Mouse (Mus musculus) large intestine, adult 2 months (tissue): ENCODE measurements around the gene Fgfr2. TPM values are rescaled to one million over a fixed set of nuclear protein-coding genes. Genes with fewer than 3 reads are reported as not detected.
"Not testable (repeated sequence)": the region's sequence is repeated elsewhere in the genome, so short reads cannot be mapped to it uniquely, and the experiment has no call there.

Experiments used
- DNase-seq: peaks from one replicate; pipeline ENCODE4 v3.0.0-alpha.2; 2012; ENCODE audit warnings: low read depth, low spot score
- WGBS: fragments of 180-500 bp; shearing (Covaris S2); methylation state at CpG from one replicate; pipeline ENCODE4 v1.1.7; 2018; 5-methylcytosine and 5-hydroxymethylcytosine counted together
- polyA plus RNA-seq: library from polyadenylated mRNA; depleted of rRNA; stranded (reverse); fragments of >200 nt; gene quantifications from 2 replicates; pipeline ENCODE4 v1.2.3, GENCODE M21; 2012; rRNA removed

Fgfr2 gene
- polyA plus RNA-seq, 1 experiment = 35.0 TPM

DNA sequence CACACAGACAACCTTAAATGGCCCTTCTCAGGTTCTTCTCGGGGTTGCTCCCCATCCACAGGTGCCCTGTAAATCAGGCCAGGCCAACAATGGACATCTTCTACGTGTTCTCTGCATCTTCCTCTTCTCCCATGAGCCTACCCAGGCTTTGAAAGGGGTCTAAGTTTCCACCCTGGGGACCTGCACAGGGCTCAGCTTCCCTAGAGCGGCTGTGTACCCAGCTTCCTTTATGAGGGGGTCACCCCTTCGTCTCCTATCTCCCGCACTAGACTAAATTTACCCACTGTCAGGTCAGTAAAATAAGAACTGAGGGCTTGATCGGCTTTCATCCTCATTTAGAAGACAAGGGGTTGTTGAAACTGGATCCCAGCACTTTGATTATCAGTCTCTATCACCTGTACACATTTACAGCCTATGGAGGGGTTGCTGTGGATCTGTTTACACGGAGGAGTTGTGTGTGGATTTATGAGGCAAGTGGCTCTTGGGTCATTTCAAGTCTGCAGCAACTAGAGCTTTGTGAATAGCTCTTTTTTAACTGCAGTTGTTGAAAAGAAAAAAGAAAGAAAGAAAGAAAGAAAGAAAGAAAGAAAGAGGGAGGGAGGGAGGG lies 2969.7 kb downstream of the Fgfr2 start:
- WGBS = 78% methylated on average over 7 of the region's 7 CpGs
- DNase-seq = no peak

DNA sequence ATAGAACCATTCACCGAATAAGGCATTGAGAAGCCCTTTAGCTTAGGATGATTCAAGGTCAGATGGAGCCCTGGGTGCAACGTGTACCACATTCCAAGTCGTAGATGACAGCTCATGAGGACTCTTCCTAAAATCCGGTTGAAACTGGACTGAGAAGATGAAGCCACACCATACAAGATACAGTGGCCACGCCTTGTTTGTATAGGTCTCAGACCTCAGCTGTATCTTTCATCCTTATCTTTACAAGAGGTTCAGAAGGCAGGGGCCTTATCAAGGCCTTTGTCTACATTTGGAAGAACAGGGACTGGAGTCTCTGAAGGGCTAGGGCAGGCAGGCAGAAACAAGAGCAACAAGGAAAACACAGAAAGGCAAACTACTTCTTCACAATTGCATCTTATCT lies 2974.2 kb downstream of the Fgfr2 start:
- 40% methylated on average over 5 of the region's 5 CpGs for WGBS
- DNase-seq = peak; percentile 27

DNA sequence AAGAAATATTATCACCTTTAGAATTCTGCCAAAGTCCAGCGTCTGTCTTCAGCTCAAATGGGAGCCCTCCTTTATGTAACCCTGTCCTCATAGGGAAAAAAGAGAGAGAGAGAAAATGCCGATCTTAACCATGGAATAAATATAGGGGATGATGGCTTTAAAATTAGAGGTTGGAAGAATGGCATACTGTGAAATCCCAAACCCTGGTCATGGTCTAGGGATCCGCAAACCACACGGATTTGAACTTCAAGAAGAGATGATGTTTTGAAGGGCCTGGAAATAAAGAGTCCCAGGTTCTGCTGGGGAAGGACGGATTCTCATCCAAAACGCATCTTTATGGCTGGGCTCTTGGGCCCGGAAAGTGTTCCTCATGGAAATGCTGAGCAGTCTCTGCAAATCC lies 2975.9 kb downstream of the Fgfr2 start:
- WGBS = 85% methylated on average over 7 of the region's 7 CpGs

DNA sequence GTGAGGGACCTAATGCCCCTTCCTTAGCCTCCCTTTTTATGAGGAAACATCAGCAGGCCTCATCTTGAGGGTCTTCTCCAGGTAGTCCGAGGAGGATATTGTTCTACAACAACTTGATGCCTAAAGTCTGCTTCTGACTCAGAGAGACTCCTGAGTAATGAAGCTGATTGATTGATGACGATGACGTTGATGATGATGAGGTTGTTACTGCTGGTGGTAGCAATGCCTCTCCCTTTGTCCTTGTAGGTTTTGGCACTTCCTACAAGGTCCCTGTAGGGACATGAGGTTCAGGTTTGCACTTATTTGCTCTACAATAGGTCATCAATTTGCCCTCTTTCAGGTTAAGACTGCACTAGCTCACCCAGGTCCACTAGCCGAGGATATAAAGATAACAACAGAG lies 2977.9 kb downstream of the Fgfr2 start:
- 86% methylated on average over 4 of the region's 4 CpGs for WGBS
- DNase-seq = no peak

More for the DNA sequence above, 2975.9 kb downstream of the Fgfr2 start:
- no peak for DNase-seq

DNA sequence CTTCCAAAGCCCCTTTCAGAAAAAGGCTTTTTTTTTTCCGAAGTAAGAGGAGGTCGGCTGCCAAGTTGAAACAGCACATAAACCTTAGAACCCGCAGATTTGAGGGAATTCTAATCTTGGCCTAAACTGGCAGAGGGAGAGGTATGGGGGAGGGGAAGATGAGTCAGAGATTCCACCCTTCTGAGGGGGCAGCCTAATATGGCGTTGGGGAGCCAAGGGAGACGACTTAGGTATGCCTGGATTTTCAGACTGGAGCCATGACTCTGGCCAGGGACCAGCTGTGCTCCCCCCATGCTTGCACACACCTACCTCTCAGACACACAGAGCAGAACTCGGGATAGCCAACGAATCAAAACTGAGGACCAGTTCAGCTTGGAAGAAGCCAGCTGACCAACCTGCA lies 2979.8 kb downstream of the Fgfr2 start:
- 72% methylated on average over 7 of the region's 7 CpGs for WGBS
- DNase-seq = no peak

DNA sequence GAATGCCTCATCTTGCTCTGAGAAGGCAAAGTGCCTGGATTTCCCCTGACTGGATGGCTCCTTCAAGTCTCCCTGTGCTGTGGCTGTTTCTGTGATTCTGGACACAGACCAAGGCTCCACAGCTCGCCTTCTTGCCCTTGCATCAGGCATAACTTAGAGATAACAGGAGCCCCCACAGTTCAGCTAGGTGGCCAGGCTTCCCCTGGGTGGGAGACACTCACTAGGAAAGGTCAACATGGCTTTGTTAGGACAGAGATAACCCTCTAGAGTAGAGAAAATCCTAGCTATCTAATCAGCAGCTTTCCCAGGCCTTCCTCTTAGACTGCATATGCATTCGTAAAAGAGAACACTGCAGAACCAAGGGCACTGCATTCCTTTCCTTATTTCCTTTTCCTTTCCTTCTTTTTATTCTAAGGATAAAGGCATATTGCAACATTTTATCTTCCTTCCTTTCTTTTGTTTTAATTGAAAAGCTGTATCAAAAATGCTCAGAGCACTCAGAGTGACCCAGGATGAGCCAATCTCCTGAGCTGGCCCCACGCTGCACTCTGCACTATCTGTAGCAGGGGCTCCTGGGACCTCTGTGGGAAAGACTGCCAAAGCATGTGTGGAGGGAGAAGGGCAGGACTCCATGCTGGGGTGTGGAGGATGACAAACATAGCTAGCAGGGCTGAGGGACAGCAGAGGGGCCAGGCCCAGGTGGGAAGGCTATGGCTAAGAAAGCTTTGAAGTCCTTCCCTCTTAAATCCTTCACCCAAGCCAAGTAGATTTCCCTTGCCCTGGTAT lies 2981.9 kb downstream of the Fgfr2 start:
- WGBS = 77% methylated on average over 3 of the region's 3 CpGs
- DNase-seq = no peak

DNA sequence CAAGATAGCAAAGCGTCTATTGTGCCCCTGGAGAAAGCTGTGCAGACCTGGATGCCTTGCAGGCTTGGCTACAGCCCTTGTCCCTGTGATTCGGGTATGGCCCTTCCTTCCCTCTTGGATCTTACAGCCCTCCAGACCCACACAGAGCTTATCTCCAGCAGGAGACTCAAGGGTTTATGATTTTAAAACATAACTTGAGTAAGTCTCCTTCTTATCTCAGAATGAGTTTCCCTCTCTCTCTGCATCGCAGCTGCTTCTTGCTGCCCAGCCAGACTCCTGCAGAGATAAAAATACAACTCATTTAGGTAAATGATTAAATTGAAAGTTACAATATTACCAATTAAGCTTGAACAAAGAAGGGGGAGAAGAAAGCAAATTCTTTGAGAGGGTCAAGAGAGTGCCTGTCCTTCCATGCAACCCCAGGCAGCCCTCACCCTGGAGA lies 2988.2 kb downstream of the Fgfr2 start:
- WGBS = 33% methylated on average over 3 of the region's 3 CpGs
- no peak for DNase-seq

DNA sequence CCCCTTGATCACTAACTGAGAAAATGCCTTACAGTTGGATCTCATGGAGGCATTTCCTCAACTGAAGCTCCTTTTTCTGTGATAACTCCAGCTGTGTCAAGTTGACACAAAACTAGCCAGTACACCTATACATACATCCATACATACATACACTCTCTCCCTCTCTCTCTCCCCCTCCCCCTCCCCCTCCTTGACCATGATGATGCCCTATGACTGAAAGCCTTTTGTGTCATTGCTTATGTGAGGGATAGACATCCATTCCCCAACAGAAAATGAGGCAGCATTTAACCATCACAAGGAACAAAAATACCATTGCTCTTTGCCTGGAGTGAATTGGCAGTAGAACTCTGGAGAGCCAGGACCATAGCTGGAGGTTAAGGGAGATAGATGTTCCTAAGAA lies 2988.7 kb downstream of the Fgfr2 start:
- not testable (repeated sequence) for DNase-seq

DNA sequence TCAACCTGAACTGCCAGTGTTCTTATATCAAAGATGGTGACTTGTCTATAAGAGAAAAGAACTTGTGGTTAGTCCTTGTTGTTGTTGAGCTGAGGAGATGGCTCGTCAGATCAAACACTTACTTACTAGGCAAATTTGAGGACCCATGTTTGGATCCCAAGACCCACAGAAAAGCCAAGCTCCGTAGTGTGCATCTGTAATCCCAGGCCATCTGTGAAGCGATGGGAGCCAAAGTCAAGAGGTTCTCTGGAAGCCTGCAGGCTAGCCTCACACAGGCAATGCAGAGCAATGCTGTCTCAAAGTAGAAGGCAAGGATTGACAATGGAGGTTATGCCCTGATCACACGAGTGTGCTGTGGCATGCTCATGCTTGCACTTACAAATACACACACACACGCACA lies 2992.9 kb downstream of the Fgfr2 start:
- 87% methylated on average over 5 of the region's 5 CpGs for WGBS
- no peak for DNase-seq

DNA sequence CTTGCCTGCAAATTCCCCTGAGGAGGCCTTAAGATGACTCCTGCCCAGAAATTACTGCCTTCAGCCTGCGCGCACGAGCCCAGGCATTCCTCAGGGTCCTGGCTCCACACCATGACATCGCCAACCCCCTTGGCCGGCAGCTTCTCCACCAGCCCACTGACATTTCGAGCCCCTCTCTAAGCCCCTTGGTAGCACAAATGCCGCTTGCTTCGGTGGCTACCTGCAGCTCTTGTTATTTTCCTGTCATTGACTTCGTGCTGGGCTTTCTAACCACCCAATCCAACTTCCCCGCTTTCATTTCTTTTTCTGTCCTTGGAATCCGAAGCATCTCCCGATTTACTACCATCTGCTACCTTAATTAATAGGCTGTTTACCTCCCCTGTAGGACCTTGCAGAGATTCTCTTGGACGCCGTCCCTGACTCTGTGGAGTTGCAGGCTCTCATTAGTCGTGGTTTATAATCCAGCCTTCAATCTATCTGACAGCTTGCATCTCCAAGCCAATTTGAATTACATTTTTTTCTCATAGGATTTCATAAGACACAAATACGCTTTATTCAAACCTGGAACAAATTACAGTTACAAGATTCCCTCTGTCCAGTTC lies 2993.7 kb downstream of the Fgfr2 start:
- DNase-seq = no peak
- 67% methylated on average over 16 of the region's 16 CpGs for WGBS

DNA sequence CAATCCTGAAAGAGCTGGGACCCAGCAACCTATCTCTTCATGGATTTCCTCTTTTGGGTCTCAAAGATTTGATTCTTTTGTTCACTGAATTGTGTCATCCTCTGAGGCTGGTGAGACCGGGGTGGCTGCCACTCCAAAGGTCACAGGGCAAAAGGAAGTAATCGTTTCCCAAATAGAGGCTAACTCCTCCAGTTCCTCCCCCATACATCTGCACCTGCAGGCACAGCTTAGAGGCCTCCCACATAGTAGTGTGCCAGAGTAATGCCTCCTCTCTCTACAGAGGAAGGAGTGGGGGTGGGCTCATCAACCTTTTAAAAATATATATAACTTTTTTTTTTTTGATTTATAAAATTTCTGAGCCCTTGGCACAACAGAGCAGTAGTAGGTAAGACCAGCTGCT lies 3001.6 kb downstream of the Fgfr2 start:
- no peak for DNase-seq
- WGBS = 14% methylated on average over 2 of the region's 2 CpGs

DNA sequence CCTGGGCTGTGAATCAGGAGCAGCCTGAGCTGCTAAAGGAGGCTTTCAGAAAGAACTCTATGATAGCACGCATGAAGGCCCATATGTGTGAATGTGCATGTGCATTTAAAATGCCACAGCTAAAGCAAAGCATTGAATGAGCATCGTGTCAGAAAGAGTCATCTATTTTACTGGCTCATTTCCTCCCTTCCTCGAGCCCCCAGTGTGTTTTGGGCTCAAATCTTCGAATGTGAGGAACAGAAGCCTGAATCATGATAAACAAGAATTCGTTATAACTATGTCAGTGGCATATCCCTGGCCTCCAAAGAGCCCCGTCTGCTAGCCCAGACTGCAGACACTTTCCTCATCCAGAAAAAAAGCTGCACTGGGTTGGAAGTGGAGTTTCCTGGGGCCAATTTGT lies 3003.7 kb downstream of the Fgfr2 start:
- DNase-seq = no peak
- WGBS = 73% methylated on average over 6 of the region's 6 CpGs

DNA sequence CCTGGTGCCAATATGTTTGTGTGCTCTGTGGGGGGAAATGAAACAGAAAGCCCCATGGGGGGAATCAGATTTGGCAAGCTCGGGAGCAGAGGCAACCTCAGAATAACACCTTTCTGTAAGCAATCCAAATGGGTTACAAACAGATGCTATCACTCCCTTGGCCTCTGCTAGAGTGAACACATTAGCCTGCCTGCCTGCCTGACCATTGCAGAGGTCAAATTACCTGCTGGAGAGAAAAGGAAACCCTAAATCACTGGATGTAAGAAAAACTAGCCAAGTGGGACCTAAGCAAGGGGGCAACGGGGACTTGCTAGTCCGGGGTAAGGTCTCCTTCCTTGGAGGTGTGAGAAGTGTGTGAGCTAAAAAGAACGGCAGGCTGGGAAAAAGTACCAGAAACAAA lies 3004.4 kb downstream of the Fgfr2 start:
- DNase-seq = no peak
- WGBS = 65% methylated on average over 4 of the region's 4 CpGs

DNA sequence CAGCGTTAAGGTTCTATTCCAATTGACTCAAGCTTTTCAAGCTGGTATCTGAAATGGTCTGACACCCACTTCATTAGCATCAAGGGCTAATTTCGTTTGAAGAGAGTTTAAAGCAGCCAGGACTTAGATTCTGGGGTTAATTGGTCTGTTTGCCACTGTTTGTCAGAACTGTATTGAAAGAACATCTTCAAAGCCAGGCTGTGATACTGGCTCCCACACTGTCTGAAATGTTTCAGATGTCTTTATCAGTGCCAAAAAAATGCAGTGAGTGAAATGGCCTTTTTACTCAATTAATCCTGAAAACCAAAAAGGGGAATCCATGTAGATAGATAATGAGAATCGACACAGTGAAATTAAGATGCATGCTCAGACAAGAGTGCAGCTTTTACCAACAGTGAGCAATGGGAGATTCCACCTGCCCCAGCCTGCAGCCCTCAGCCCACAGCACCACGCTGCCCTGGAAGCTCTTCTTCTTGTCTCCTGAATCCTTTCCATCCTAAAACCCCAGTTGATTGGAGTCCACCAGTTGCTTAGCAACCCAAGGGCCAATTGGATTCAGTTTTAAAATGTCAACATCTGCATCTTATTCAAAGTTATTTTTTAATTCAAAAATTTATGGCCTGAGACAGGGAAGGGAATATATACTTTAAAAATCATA lies 3005.6 kb downstream of the Fgfr2 start:
- no peak for DNase-seq
- WGBS = 59% methylated on average over 4 of the region's 4 CpGs

DNA sequence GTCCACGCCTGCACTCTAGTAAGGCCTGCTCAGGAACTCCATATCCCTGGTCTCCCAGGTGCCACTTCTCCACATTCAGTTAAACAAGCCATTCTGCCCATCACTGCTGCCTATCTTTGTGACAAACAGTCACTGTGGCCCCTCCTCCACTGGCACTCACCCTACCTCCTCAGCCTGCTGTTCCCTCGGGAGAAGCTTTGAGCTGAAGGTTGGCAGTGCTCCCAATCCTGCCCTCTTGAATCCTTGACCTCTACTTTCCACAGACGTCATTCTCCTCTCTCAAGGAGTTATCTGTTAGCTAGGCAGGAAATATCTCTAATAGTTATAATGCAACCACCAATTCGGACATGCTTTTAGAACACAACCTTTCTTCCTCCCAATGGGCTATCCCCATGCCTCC lies 3008.7 kb downstream of the Fgfr2 start:
- 52% methylated on average over 4 of the region's 4 CpGs for WGBS
- DNase-seq = no peak

Other genes with a start within 250 kb of the Fgfr2 start
- 4.6 and 5.6 TPM in 2 replicates for gene Zranb1, start 192.2 kb downstream of the Fgfr2 start, polyA plus RNA-seq
- 35.5 and 50.0 TPM in 2 replicates for gene Ctbp2, start 1.0 kb upstream of the Fgfr2 start, polyA plus RNA-seq